Mouse (Mus musculus) thymus, postnatal 4 days (tissue): Measurements from ENCODE around the gene Gm28042.

Source experiments
- DNase-seq: peaks from one replicate; pipeline ENCODE4 v3.0.0; 2021

The Gm28042 gene

GRCm38 (mm10) chr2:120013831-120014486 lies 13.3 kb upstream of the Gm28042 start:
- DNase-seq: no peak

DNA sequence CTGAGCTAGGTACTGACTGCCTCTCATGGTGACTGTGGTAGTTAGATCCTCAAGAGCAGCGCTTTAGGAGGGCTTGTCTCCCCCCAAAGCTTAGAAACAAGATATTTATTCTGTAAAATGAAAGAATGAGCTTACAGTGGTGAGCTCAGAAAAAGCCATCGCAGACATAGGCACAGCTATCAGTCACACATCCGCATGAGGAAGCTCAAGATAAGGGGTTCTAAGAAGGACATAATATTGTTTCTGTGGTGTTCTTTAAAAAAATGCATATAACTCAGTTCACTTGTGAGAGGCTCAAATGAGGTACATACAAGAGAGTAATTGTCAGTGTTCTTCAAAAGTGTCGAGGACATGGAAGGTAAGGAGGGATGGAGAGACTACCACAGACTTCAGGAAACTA lies 11.4 kb upstream of the Gm28042 start:
- DNase-seq: no peak

DNA sequence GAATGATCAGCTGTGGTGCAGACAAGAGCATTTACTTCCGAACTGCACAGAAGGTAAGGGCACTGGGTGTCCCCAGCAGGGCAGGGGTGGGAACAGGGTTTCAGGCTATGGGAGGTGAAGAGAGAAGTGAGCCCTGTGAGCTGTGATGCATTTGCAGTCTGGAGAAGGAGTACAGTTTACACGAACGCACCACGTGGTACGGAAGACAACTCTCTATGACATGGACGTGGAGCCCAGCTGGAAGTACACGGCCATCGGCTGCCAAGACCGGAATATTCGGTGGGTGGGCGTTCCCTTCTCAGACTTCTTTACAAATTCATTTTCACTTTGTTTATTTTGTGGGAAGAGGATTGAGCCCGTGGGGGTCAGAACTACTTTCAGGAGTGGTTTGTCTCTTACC lies 9.7 kb upstream of the Gm28042 start:
- no peak for DNase-seq

- DNase-seq: no peak
Measured at GRCm38 (mm10) chr2:120024337-120024736, 3.0 kb upstream of the Gm28042 start.

DNA sequence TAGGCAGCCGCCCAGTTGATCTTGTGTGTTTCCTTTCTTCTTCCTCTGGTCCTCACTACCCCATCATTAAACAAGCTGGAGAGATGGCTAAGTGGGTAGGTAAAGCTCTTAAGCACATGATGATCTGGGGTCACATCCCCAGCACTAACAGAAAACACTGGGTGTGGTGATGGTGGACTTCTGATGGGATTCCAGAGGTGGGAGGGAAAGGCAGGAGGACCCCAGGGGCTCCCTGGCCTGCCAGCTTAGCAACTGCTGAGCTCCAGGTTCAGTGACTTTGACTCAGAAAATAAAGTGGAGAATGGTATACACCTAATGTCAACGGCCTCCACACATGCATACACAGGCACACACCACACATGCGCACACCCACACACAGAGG lies 648 bp downstream of the Gm28042 start:
- no peak for DNase-seq

GRCm38 (mm10) chr2:120030380-120030779 lies 3.1 kb downstream of the Gm28042 start:
- DNase-seq: no peak

- no peak for DNase-seq
Measured at GRCm38 (mm10) chr2:120032726-120033467, 5.6 kb downstream of the Gm28042 start, which contains the start of gene Pla2g4b. Gene Pla2g4b, plus strand, starts transcription at chr2:120033417.

- no peak for DNase-seq
Measured at GRCm38 (mm10) chr2:120033726-120034125, 6.4 kb downstream of the Gm28042 start.

GRCm38 (mm10) chr2:120037744-120038143 lies 10.5 kb downstream of the Gm28042 start:
- no peak for DNase-seq

DNA sequence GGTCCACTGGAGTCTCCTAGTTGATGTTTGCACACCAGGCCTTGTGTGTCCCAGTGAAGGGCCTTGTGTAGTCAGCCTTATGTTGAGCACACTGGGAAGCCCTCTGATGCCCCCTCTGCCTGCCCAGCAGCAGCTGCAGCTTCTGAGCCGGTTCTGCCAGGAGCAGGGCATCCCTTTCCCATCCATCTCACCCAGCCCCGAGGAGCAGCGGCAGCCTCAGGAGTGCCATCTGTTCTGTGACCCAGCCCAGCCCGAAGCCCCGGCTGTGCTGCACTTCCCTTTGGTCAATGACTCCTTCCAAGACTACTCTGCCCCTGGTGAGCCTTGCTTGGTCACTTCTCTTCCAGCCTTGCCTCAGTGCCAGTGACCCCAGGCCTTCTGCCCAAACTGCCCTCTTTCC lies 13.7 kb downstream of the Gm28042 start:
- DNase-seq: no peak

- DNase-seq: no peak
Measured at GRCm38 (mm10) chr2:120044101-120044603, 16.9 kb downstream of the Gm28042 start.

GRCm38 (mm10) chr2:120044676-120045075 lies 17.4 kb downstream of the Gm28042 start:
- DNase-seq: no peak

DNA sequence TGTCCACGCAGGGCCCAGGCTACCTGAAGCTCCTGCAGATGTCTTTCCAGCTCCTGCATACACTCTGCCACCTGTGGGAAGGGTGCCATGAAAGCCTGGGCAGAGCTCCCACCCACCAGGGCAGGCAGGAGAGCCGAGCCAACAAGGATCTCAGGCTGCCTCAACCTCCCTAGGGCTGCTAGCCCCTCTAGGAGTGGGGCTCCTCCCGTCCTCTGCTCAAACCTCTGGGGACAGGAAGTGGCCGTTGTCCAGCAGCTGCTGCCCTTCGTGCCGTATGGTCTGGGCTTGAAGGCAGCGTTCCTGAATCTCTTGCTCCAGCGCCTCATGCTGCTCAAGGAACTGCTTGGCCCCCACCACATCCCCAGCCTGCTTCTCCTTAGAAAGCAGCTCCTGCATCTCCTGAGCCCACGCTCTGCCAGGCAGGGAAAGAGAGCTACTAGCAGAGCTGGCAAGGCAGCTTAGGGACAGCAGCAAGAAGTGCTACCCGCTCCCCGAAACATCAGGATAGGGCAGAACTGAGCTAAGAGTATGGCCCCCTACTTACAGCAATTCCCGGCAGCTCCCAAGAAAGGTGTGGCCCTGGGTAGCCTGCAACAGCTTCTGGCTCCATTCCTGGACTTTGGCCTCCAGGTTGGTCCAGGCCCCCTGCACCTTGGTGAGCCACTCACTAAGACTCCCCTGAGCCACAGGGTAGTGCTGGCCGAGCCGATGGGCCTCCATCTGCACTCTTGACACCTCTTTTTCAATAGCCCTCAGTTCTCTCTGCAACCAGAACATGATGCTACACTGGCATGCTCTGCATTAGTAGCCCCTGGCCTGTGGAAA lies 19.4 kb downstream of the Gm28042 start:
- DNase-seq: no peak

GRCm38 (mm10) chr2:120048173-120048572 lies 20.9 kb downstream of the Gm28042 start:
- no peak for DNase-seq

DNA sequence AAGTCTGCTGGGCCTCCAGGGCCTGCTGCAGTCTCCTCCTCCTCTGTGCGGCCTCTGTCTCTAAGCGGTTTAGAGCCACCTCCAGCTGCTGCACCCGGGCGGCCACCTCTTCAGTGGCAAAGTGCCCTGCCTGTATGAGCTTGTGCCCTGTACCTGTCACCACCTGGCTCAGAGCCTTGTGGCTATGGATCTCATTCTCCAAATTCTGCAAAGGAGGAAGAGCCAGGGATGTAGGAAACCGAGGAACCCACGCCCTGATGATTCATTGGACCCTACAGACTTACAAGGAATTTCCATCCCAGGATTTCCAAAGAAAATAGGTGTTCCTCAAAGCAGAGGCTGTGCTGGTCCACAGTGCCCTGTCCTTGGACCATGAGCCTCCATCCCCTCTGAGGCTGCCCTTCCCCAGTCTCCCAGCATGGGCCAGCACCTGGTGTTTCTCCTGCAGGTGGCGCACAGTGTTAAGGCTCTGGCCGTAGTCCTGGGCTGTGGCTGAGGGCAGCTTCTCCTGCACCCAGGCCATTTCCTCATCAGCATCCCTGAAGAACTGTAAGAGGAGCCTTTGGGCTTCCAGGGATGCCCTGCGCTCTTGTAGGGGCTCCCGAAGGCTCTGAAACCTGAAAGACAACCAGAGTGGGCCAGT lies 22.5 kb downstream of the Gm28042 start:
- peak; percentile 50 for DNase-seq

DNA sequence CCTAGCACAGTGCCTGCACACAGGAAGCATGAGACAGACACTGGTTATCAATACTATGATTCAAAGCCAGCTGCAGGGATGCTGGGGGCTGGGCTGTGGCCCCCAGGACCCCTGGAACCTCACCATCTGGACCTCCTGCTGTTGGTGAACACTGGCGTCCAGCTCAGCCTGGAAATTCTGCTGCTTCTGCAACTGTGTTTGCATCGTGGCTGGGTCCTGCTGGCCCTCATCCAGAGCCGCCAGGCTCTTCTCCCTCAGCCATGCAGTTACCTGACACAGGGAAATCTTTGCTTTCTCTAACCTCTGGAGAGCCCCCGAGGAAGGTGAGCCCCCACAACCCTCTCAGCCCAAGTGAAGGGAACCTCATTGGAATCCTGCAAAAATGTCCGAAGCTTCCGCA lies 24.1 kb downstream of the Gm28042 start:
- DNase-seq: no peak

- no peak for DNase-seq
Measured at GRCm38 (mm10) chr2:120054771-120055552, 27.7 kb downstream of the Gm28042 start.

- DNase-seq: no peak
Measured at GRCm38 (mm10) chr2:120055923-120056322, 28.6 kb downstream of the Gm28042 start.

- no peak for DNase-seq
Measured at GRCm38 (mm10) chr2:120058818-120059217, 31.5 kb downstream of the Gm28042 start.

GRCm38 (mm10) chr2:120059466-120059865 lies 32.2 kb downstream of the Gm28042 start:
- no peak for DNase-seq

DNA sequence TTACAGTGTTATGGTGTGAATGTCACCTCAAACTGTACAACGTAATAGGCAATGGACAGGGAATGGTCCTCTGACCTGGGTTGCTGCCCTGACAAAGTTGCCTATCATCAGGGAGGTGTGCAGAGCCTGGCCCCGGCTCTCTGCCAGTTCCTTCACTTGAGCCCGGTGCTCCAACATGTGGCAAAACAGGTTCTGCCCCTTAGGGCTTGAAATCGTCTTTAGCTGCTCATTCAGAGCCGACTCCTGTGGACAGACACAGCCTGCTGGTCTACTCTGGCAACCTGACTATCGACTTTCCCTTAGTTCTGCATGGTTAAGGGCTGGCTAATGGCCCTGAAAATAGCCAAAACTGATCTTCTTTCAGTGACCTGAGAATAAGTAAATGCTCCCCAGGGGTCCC lies 32.9 kb downstream of the Gm28042 start:
- no peak for DNase-seq

- no peak for DNase-seq
Measured at GRCm38 (mm10) chr2:120060651-120061050, 33.4 kb downstream of the Gm28042 start.
